Mouse (Mus musculus) ES-E14 (cell line): ENCODE measurements at regions not wholly inside any gene's neighbourhood (a gene's known extent, or its start where the extent isn't known, plus 50 kb on each side); places are given as distances from the start of the nearest gene placed in this dataset.

Experiments
- CHD2 ChIP-seq: IDR thresholded peaks from 2 replicates; pipeline ENCODE4 v1.6.1; 2014; ENCODE audit warnings: mild to moderate bottlenecking, low read depth, low read length, inconsistent platforms
- HCFC1 ChIP-seq: IDR thresholded peaks from 2 replicates; pipeline ENCODE4 v1.6.1; 2012; ENCODE audit warnings: low read length, inconsistent platforms, borderline replicate concordance; ENCODE audit not compliant: insufficient read depth
- ZC3H11A ChIP-seq: IDR thresholded peaks from 2 replicates; pipeline ENCODE4 v1.6.1; 2012; ENCODE audit warnings: low read depth, mild to moderate bottlenecking, inconsistent platforms, low read length, borderline replicate concordance
- ZNF384 ChIP-seq: IDR thresholded peaks from 2 replicates; pipeline ENCODE4 v1.6.1; 2012; ENCODE audit warnings: low read depth, low read length, inconsistent platforms

- no peak for TF ChIP-seq HCFC1
- TF ChIP-seq ZC3H11A: no peak
- no peak for TF ChIP-seq ZNF384
- no peak for TF ChIP-seq CHD2
Observed at GRCm38 (mm10) chr12:52447482-52447881, 56.3 kb upstream of the Arhgap5 start.
